Mouse (Mus musculus) kidney, adult 2 months (tissue): ENCODE results near the gene Daam1. TPM values are rescaled to one million over a fixed set of nuclear protein-coding genes. Genes with fewer than 3 reads are reported as not detected.

ENCODE experiments used
- DNase-seq: peaks from one replicate; pipeline ENCODE4 v3.0.0; 2021
- H3K27ac ChIP-seq: fragments of 200-500 bp; 2 replicates; pipeline ENCODE4 v1.5.1; 2012; ENCODE audit warnings: low read depth, low read length, control low read depth, inconsistent platforms; ENCODE audit not compliant: insufficient read depth
- H3K27me3 ChIP-seq: fragments of 200-500 bp; replicated peaks from 2 replicates; pipeline ENCODE4 v1.6.1; 2012; ENCODE audit warnings: mild to moderate bottlenecking, moderate library complexity, low read length, inconsistent platforms; ENCODE audit not compliant: control insufficient read depth, insufficient read depth
- H3K36me3 ChIP-seq: fragments of 200-500 bp; 2 replicates; pipeline ENCODE4 v1.6.1; 2012; ENCODE audit warnings: mild to moderate bottlenecking, moderate library complexity, low read length, inconsistent platforms; ENCODE audit not compliant: control insufficient read depth, insufficient read depth
- H3K4me1 ChIP-seq: fragments of 200-500 bp; 2 replicates; pipeline ENCODE4 v1.6.1; 2011; ENCODE audit warnings: low read length; ENCODE audit not compliant: control insufficient read depth, insufficient read depth
- H3K4me3 ChIP-seq: fragments of 200-500 bp; 2 replicates; pipeline ENCODE4 v1.5.1; 2011; ENCODE audit warnings: mild to moderate bottlenecking, low read depth, low read length, control low read depth; ENCODE audit not compliant: insufficient read depth
- CTCF ChIP-seq: fragments of 200-500 bp; conservative IDR thresholded peaks from 2 replicates; pipeline ENCODE4 v1.5.1; 2011; ENCODE audit warnings: low read depth, mild to moderate bottlenecking, control low read depth, low read length, moderate library complexity, mixed read lengths; ENCODE audit not compliant: insufficient read depth, insufficient read length
- POLR2A ChIP-seq: fragments of 200-500 bp; IDR thresholded peaks from one replicate; pipeline ENCODE4 v1.6.1; 2011; ENCODE audit warnings: low read depth, low read length, control low read depth
- WGBS: fragments of 180-500 bp; shearing (Covaris S2); methylation state at CpG from one replicate; pipeline ENCODE4 v1.1.7; 2018; 5-methylcytosine and 5-hydroxymethylcytosine counted together
- polyA plus RNA-seq: library from polyadenylated mRNA; depleted of rRNA; stranded (reverse); fragments of >200 nt; gene quantifications from 2 replicates; pipeline ENCODE4 v1.2.3, GENCODE M21; 2012

Daam1 gene
- polyA plus RNA-seq, 1 experiment: 5.2 TPM

DNA sequence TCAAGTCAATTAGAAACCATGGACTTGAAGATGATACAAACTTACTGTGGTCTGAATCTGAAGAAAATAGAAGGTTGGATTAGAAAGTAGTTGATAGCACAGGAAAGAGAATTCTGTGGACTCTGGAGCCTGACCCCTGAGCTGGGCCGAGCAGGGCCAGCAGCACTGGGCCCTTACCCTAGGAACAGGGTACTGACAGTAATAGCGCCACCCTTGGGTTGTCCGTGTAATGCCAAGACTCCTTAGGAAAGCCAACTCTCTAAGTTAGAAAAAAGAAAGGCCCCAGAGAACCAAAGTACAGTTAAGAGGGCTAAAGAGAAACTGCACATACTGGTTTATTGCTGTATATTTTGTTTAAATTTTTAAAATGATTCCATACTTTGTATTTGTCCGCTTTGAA, 157.0 kb downstream of the Daam1 start:
- no peak overlapping the region for H3K27ac ChIP-seq

DNA sequence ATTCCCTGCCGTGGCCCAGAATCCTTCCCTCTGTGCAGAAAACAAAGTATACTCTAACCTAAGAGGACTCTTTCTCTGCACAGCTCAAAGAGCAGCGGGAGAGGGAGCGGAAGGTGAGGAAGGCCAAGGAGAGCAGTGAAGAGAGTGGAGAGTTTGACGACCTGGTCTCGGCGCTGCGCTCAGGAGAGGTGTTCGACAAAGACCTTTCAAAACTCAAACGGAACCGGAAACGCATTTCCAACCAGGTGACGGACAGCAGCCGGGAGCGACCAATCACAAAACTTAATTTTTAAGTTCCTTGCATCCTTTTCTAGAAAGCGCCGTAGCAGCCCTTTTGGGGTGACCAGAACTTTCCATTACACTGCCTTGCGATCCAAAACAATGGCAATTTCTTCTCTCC, 158.7 kb downstream of the Daam1 start:
- WGBS: 93% methylated on average over 17 of the region's 17 CpGs
- H3K27ac ChIP-seq: no peak overlapping the region
- no peaks in the 10 kb centered on the region for H3K27me3 ChIP-seq
- DNase-seq: no peak
- H3K4me3 ChIP-seq: no peak overlapping the region
- no peak for TF ChIP-seq POLR2A
- TF ChIP-seq CTCF: no peak
- peaks cover 3% of the 10 kb centered on the region; the same call in 1 of the 2 replicates for H3K4me1 ChIP-seq
- H3K36me3 ChIP-seq: 0 out of 2 replicates have a peak, but pooled peaks cover 2% of the 10 kb centered on the region

More for the DNA sequence above, 157.0 kb downstream of the Daam1 start:
- peak; percentile 30 for DNase-seq
- H3K4me3 ChIP-seq: no peak overlapping the region
- 79% methylated on average over 4 of the region's 4 CpGs for WGBS
- 0 out of 2 replicates have a peak, but pooled peaks have one; percentile 14 for TF ChIP-seq CTCF
- TF ChIP-seq POLR2A: no peak
- H3K27me3 ChIP-seq: no peaks in the 10 kb centered on the region
- H3K4me1 ChIP-seq: peaks cover 3% of the 10 kb centered on the region; the same call in 1 of the 2 replicates
- 0 out of 2 replicates have a peak, but pooled peaks cover 2% of the 10 kb centered on the region for H3K36me3 ChIP-seq

DNA sequence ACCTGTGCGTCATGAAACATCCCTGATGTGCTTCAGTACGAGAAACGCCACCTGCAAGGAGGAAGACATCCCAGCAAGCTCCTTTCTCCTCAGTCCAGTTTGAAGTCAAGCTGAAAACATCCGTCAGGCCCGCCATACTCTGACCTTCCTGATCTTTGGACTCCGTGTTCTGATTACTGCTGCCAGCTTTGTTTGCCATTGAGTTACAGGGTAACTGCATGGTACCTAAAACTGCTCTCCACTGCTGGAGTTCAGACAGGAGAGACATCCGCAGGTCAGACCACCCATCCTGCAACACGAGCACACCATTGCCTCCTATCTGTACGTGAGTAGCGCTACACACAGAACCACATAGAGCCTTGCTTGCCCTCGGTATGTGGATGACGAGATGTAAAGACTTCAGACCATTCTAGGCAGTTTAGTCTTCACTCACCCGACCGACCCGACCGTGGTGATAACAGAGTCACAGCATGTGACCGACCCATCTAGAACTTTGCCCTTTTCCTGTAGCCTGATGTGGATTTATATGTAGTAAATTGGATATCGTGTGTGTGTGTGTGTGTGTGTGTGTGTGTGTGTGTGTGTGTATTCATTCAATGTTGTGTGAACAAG, 161.8 kb downstream of the Daam1 start:
- H3K27me3 ChIP-seq: no peaks in the 10 kb centered on the region
- no peak overlapping the region for H3K27ac ChIP-seq
- 86% methylated on average over 18 of the region's 18 CpGs for whole genome bisulfite sequencing
- DNase-seq: peak; percentile 82
- H3K4me3 ChIP-seq: no peak overlapping the region
- no peaks in the 10 kb centered on the region for H3K36me3 ChIP-seq
- TF ChIP-seq CTCF: no peak
- no peak for TF ChIP-seq POLR2A
- peaks cover 3% of the 10 kb centered on the region; the same call in 1 of the 2 replicates for H3K4me1 ChIP-seq

DNA sequence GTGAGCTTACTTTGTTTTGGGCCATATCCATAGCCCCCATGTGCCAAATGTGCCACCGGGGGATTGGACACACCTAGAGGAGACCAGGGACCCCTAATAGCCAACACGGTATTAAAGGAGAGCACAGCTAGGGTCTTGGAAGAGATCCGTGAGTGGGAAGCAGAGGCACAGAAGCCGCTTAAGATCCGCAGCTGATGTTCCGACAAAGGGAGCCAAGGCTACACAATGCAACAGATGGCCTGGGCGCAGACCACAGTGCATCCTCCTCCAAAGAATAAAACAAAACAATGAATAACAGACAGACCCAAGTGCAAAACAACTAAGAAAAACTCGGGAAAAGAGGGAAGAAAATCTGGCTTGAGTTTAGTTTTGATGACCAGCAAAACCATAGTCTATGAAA, 165.0 kb downstream of the Daam1 start:
- no peak for DNase-seq
- H3K27ac ChIP-seq: no peak overlapping the region
- WGBS: 91% methylated on average over 8 of the region's 8 CpGs
- H3K27me3 ChIP-seq: no peaks in the 10 kb centered on the region
- H3K4me1 ChIP-seq: peaks cover 9% of the 10 kb centered on the region; the same call in 1 of the 2 replicates
- no peaks in the 10 kb centered on the region for H3K36me3 ChIP-seq
- H3K4me3 ChIP-seq: no peak overlapping the region
- TF ChIP-seq CTCF: no peak
- no peak for TF ChIP-seq POLR2A

DNA sequence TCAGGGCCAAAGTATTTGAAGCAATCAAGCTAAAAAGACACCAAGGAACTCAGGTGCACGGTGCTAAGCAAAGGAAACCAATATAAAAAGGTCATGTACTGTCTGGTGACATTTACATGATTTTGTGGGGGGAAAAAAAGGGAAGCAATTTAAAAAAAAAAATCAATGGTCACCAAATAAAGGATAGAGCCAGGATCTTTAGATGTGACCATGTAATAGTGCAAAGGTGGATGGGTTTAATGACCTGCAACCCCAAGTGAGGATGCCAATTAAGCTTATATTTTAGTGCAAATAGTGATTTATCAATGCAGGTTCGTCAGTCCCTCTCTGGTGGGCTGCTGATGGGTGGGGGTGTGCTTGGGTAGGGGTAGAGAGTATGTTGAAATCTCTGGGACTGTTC, 166.0 kb downstream of the Daam1 start:
- WGBS: 76% methylated on average over 2 of the region's 2 CpGs
- H3K36me3 ChIP-seq: no peaks in the 10 kb centered on the region
- DNase-seq: no peak
- H3K27me3 ChIP-seq: no peaks in the 10 kb centered on the region
- no peak overlapping the region for H3K4me3 ChIP-seq
- H3K27ac ChIP-seq: no peak overlapping the region
- H3K4me1 ChIP-seq: peaks cover 9% of the 10 kb centered on the region; the same call in 1 of the 2 replicates
- no peak for TF ChIP-seq POLR2A
- no peak for TF ChIP-seq CTCF

DNA sequence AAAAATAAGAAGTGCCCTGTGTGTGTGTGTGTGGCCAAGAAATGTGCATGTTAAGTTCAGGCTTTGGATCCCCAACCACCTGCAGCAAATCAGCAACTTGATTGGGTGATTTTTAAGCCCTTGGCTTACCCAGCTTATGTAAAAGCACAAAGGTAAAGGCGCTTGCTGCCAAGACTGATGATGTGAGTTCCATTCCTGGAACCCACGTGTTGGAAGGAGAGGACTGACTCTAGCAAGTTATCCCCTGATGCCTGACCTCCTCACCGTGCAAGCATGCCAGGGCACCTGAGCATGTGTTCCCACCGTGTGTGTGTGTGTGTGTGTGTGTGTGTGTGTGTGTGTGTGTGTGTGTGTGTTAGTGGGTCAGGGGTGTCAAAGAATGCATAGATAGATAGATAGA, 166.5 kb downstream of the Daam1 start:
- Histone ChIP-seq H3K36me3 (no peaks in the 10 kb centered on the region), H3K4me3 (no peak overlapping the region), H3K27ac (no peak overlapping the region), H3K27me3 (no peaks in the 10 kb centered on the region), H3K4me1 (peaks cover 9% of the 10 kb centered on the region; the same call in 1 of the 2 replicates)
- WGBS: 45% methylated on average over 4 of the region's 4 CpGs
- no peak for TF ChIP-seq CTCF
- TF ChIP-seq POLR2A: no peak
- peak; percentile 81 for DNase-seq

DNA sequence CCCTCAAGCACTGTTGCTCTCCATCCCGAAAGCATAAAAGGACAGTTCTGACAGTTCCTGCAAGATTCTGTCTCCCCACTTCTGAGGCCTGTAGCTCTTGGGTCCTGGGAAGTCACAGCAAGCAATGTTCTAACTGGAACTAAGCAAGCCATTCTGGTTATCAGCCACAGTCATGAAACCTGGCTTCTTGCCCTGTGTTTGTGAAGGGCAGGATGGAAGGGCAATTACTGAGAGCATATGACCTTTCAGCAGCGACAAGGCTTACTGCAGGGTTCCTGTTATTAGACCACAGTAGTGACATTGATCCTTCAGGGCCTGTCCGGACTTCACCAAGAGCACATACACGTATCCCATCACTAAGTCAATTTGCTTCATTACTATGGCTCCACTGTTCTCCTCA, 167.8 kb downstream of the Daam1 start:
- WGBS: 50% methylated on average over 4 of the region's 4 CpGs

More for the DNA sequence above, 167.8 kb downstream of the Daam1 start:
- peak; percentile 79 for DNase-seq
- H3K4me1 ChIP-seq: peaks cover 6% of the 10 kb centered on the region; the same call in 1 of the 2 replicates
- no peaks in the 10 kb centered on the region for H3K36me3 ChIP-seq
- no peak for TF ChIP-seq POLR2A
- no peak for TF ChIP-seq CTCF
- no peak overlapping the region for H3K4me3 ChIP-seq
- 0 out of 2 replicates have a peak overlapping the region, but pooled peaks have one; percentile 3 for H3K27ac ChIP-seq
- no peaks in the 10 kb centered on the region for H3K27me3 ChIP-seq
